Mouse (Mus musculus) embryonic facial prominence, embryonic 12.5 days (tissue): Measurements from ENCODE around the gene Hfe. TPM values are rescaled to one million over a fixed set of nuclear protein-coding genes. Genes with fewer than 3 reads are reported as not detected.

Experiments used
- ATAC-seq: fragments of 200-750 bp; cut with Nextera tagmentation; 2 replicates; pipeline ENCODE4 v1.8.0; 2017; ENCODE audit not compliant: insufficient number of reproducible peaks, insufficient read depth, low FRiP score, low TSS enrichment
- H3K27ac ChIP-seq: fragments of 300-500 bp; sonication (generic); 2 replicates; pipeline ENCODE4 v1.5.1; 2016; ENCODE audit warnings: mild to moderate bottlenecking
- H3K27me3 ChIP-seq: fragments of 300-500 bp; sonication (generic); 2 replicates; pipeline ENCODE4 v1.6.1; 2016; ENCODE audit warnings: mild to moderate bottlenecking, moderate library complexity
- H3K36me3 ChIP-seq: fragments of 300-500 bp; sonication (generic); 2 replicates; pipeline ENCODE4 v1.6.1; 2016; ENCODE audit warnings: mild to moderate bottlenecking
- H3K4me1 ChIP-seq: fragments of 300-500 bp; sonication (generic); 2 replicates; pipeline ENCODE4 v1.6.1; 2016
- H3K4me2 ChIP-seq: fragments of 300-500 bp; sonication (generic); replicated peaks from 2 replicates; pipeline ENCODE4 v1.6.1; 2016; ENCODE audit warnings: mild to moderate bottlenecking, moderate library complexity
- H3K4me3 ChIP-seq: fragments of 300-500 bp; sonication (generic); 2 replicates; pipeline ENCODE4 v1.5.1; 2016; ENCODE audit warnings: mild to moderate bottlenecking
- H3K9ac ChIP-seq: fragments of 300-500 bp; sonication (generic); 2 replicates; pipeline ENCODE4 v1.6.1; 2016; ENCODE audit warnings: mild to moderate bottlenecking, moderate library complexity
- H3K9me3 ChIP-seq: fragments of 300-500 bp; sonication (generic); 2 replicates; pipeline ENCODE4 v1.6.1; 2016; ENCODE audit warnings: mild to moderate bottlenecking, moderate library complexity
- WGBS: fragments of 180-500 bp; shearing (Covaris S2); methylation state at CpG from one replicate; pipeline ENCODE4 v1.1.7; 2016; 5-methylcytosine and 5-hydroxymethylcytosine counted together
- microRNA-seq: library from miRNA; unstranded; fragments of <30 nt; microRNA quantifications from one replicate; pipeline ENCODE4, GENCODE M21; 2017
- polyA plus RNA-seq: library from polyadenylated mRNA; unstranded; fragments of >200 nt; fragmentation: Nextera tagmentation; extraction: Ambion mirVana; gene quantifications from 2 replicates; pipeline ENCODE4 v1.2.1, GENCODE M21; 2016

The Hfe gene
- polyA plus RNA-seq, 1 experiment from 2014 or later: 3.5 TPM

- Histone ChIP-seq H3K36me3 (no peaks in the 10 kb centered on the region), H3K4me3 (no peak overlapping the region), H3K27ac (no peak overlapping the region), H3K4me2 (no peak overlapping the region), H3K9ac (no peak overlapping the region), H3K4me1 (no peaks in the 10 kb centered on the region), H3K9me3 (no peaks in the 10 kb centered on the region), H3K27me3 (no peaks in the 10 kb centered on the region)
- WGBS: 73% methylated on average over 3 of the region's 3 CpGs
- ATAC-seq: no peak
Measured at GRCm38 (mm10) chr13:23662536-23662935, 48.1 kb downstream of the Hfe start.

DNA sequence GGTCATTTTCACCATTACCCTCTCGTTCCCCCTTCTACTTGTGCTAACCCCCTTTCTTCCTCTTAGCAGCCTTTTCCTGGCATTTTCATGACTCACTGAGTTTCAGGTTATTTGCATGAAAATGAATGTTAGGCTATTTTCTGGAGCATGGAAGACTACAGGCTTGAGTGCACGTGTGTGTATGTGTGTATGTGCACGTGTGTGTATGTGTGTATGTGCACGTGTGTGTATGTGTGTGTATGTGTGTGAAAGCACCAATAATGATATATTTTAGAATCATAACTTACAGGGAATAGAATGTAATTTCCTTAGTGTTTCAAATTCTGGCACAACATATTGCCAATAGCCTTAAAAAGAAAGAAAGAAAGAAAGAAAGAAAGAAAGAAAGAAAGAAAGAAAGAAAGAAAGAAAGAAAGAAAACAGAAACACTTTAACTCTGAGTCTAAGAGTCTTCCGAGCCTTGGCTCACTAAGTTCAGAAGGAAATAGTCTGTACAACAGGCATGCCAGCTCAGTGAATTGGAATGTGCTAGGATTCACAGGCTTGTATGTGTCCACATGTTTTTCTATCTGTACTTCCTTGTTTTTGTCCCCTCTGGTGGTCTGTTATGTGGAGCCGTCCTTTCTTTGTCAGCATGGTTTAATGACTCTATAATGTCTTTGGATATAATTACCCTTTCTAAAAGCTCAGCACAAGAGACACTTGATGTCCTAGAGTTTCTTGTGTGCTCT lies 50.9 kb downstream of the Hfe start:
- Histone ChIP-seq H3K4me2 (no peak overlapping the region), H3K9me3 (no peaks in the 10 kb centered on the region), H3K9ac (no peak overlapping the region), H3K4me1 (no peaks in the 10 kb centered on the region), H3K36me3 (no peaks in the 10 kb centered on the region), H3K27me3 (no peaks in the 10 kb centered on the region), H3K4me3 (no peak overlapping the region), H3K27ac (no peak overlapping the region)
- no peak for ATAC-seq
- WGBS: 78% methylated on average over 6 of the region's 6 CpGs

Small RNAs within 50 kb of the gene (microRNA-seq; reads per million reads assigned to microRNA genes)
- not detected for gene Gm44314
- not detected for gene Gm44350
- gene Gm44484: not detected

Other genes with a start within 250 kb of the Hfe start
- gene Btn1a1, start 245.0 kb downstream of the Hfe start, polyA plus RNA-seq: 0.10 and 0.20 TPM in 2 replicates
- gene Btn2a2, start 222.0 kb downstream of the Hfe start, polyA plus RNA-seq: 1.6 TPM in 2 replicates
- 6.2 and 6.8 TPM in 2 replicates for gene Hist1h4h, start 179.8 kb downstream of the Hfe start, polyA plus RNA-seq
- gene Hist1h2af, start 176.9 kb downstream of the Hfe start, polyA plus RNA-seq: 10.7 and 15.5 TPM in 2 replicates
- 7.8 and 11.8 TPM in 2 replicates for gene Hist1h3g, start 175.4 kb downstream of the Hfe start, polyA plus RNA-seq
- gene Hist1h2bh, start 167.5 kb downstream of the Hfe start, polyA plus RNA-seq: 1.3 and 1.5 TPM in 2 replicates
- gene Hist1h3f, start 166.8 kb downstream of the Hfe start, polyA plus RNA-seq: 1.3 and 2.3 TPM in 2 replicates
- 2.1 and 2.4 TPM in 2 replicates for gene Hist1h4f, start 159.2 kb downstream of the Hfe start, polyA plus RNA-seq
- gene Hist1h1d, start 157.6 kb downstream of the Hfe start, polyA plus RNA-seq: 0.64 and 0.75 TPM in 2 replicates
- 9.5 and 9.6 TPM in 2 replicates for gene Hist1h3e, start 148.5 kb downstream of the Hfe start, polyA plus RNA-seq
- gene Hist1h2ae, start 139.6 kb downstream of the Hfe start, polyA plus RNA-seq: 139 and 153 TPM in 2 replicates
- 11.4 and 15.7 TPM in 2 replicates for gene Hist1h2bg, start 139.5 kb downstream of the Hfe start, polyA plus RNA-seq
- gene Hist1h2bf, start 136.7 kb downstream of the Hfe start, polyA plus RNA-seq: 10.7 and 11.9 TPM in 2 replicates
- gene Hist1h2ad, start 136.5 kb downstream of the Hfe start, polyA plus RNA-seq: 2.0 and 3.6 TPM in 2 replicates
- gene Hist1h3d, start 135.1 kb downstream of the Hfe start, polyA plus RNA-seq: 5.5 and 7.0 TPM in 2 replicates
- 123 and 126 TPM in 2 replicates for gene Hist1h4d, start 129.3 kb downstream of the Hfe start, polyA plus RNA-seq
- gene Hist1h2be, start 89.7 kb downstream of the Hfe start, polyA plus RNA-seq: 3.3 and 3.6 TPM in 2 replicates
- gene Hist1h1e, start 88.3 kb downstream of the Hfe start, polyA plus RNA-seq: 22.6 and 24.2 TPM in 2 replicates
- gene Hist1h2ac, start 26.9 kb downstream of the Hfe start, polyA plus RNA-seq: 1.3 TPM in 2 replicates
- 35.4 and 35.6 TPM in 2 replicates for gene Hist1h2bc, start 26.7 kb downstream of the Hfe start, polyA plus RNA-seq
- gene Hist1h1t, start 15.0 kb downstream of the Hfe start, polyA plus RNA-seq: 0.24 and 0.25 TPM in 2 replicates
- gene Hist1h4c, start 12.4 kb downstream of the Hfe start, polyA plus RNA-seq: 10.5 and 13.6 TPM in 2 replicates
- gene Hist1h1c, start 28.0 kb upstream of the Hfe start, polyA plus RNA-seq: 20.5 and 22.8 TPM in 2 replicates
- 19.2 and 19.3 TPM in 2 replicates for gene Hist1h3c, start 34.7 kb upstream of the Hfe start, polyA plus RNA-seq
- 3.6 and 5.0 TPM in 2 replicates for gene Hist1h2bb, start 35.9 kb upstream of the Hfe start, polyA plus RNA-seq
- gene Hist1h2ab, start 40.3 kb upstream of the Hfe start, polyA plus RNA-seq: 58.7 and 62.9 TPM in 2 replicates
- 14.0 and 23.7 TPM in 2 replicates for gene Hist1h3b, start 41.4 kb upstream of the Hfe start, polyA plus RNA-seq
- 9.4 and 11.5 TPM in 2 replicates for gene Hist1h4b, start 46.2 kb upstream of the Hfe start, polyA plus RNA-seq
- 1.1 and 1.2 TPM in 2 replicates for gene Hist1h4a, start 50.4 kb upstream of the Hfe start, polyA plus RNA-seq
- gene Hist1h3a, start 51.5 kb upstream of the Hfe start, polyA plus RNA-seq: 7.8 and 9.6 TPM in 2 replicates
- 4.0 and 5.8 TPM in 2 replicates for gene Hist1h1a, start 52.8 kb upstream of the Hfe start, polyA plus RNA-seq
- 0.10 TPM in 1 of 2 replicates, not detected in the other for gene Trim38, start 59.1 kb upstream of the Hfe start, polyA plus RNA-seq
- not detected in 2 replicates for gene Slc17a2, start 96.1 kb upstream of the Hfe start, polyA plus RNA-seq
- not detected in 2 replicates for gene Slc17a3, start 128.6 kb upstream of the Hfe start, polyA plus RNA-seq
- gene Slc17a1, start 156.9 kb upstream of the Hfe start, polyA plus RNA-seq: not detected in 2 replicates
- not detected in 2 replicates for gene Slc17a4, start 204.2 kb upstream of the Hfe start, polyA plus RNA-seq
- not detected in 2 replicates for gene Hist1h2ba, start 223.3 kb upstream of the Hfe start, polyA plus RNA-seq
- gene Hist1h2aa, start 223.6 kb upstream of the Hfe start, polyA plus RNA-seq: not detected in 2 replicates